Mouse (Mus musculus) urinary bladder, postnatal 14 days (tissue): Measurements from ENCODE around the gene Hist1h2bf.
"Not testable (repeated sequence)": the region's sequence is repeated elsewhere in the genome, so short reads cannot be mapped to it uniquely, and the experiment has no call there.

ENCODE experiments used
- DNase-seq: peaks from one replicate; pipeline ENCODE4 v3.0.0; 2021; ENCODE audit warnings: low spot score

Hist1h2bf gene

DNA sequence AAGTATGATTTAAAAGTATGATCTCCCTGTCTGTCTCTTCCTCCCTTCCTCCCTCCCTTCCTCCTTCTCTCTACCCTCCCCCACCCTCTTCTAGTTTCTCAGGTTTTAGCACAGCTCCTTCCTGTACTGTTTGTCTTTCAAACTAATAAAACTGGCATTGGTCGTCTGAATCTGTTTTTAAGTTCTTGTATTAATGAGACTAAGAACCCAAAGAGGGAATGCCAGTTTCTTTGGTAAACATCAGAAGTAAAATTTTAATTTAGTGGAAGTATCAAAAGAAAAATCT is 12.9 kb upstream of the Hist1h2bf start:
- no peak for DNase-seq

DNA sequence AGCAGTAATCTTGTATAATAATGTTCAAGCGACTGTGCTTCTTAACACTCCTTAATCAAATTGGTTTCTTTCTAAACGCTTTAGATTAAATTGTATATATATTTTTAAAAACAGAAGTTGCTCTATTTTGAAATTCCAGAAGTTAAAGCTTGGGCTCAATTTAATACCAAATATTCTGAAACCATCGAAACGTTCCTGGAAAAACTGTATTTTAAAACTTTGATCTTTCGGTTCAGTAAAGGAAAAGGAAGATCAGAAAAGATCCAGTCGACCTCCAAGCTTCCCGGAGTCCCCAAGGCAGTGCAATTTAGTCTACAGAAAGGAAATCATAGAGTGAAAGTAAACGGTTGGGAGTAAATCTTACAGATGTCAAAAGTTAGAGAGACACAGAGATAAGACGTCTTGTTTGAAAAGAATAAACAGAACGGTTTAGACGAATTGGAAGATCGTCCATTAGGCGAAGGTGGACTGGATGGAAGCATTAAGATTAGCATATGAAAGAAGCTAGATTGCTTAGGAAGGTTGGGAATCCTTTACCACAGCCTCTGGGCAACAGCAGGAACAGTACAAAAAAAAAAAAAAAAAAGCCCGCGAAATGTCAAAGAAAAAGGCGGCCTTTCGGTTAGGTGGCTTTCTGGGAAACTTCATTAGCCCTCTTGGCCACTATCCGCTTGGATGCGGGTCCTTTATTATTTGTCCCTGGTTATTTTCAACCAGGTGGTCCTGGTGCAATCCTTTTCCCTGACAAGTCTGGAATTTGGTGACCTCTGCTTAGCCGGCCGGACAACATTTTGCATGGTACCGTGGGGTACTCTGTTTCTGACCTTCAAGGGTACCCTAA is 12.3 kb upstream of the Hist1h2bf start:
- DNase-seq = no peak

DNA sequence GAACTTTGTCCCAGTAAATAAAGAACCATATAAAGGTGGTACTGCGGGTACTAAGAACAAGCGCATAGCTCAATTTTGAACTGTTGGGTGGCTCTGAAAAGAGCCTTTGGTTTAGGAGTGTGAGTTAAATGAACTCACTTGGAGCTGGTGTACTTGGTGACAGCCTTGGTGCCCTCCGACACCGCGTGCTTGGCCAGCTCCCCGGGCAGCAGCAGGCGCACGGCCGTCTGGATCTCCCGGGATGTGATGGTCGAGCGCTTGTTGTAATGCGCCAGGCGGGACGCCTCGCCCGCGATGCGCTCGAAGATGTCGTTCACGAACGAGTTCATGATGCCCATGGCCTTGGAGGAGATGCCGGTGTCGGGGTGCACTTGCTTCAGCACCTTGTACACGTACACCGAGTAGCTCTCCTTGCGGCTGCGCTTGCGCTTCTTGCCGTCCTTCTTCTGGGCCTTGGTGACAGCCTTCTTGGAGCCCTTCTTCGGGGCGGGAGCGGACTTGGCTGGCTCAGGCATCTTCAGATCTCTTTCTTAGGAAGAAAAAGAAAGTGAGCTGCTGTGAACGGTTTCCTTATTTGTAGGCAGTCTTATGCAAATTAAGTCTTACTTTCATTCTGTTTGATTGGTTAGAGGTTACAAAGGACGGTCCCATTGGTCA is 11.6 kb upstream of the Hist1h2bf start:
- DNase-seq = peak; percentile 69

- DNase-seq = peak; percentile 82
Measured at GRCm38 (mm10) chr13:23585029-23585441, 11.0 kb upstream of the Hist1h2bf start.

DNA sequence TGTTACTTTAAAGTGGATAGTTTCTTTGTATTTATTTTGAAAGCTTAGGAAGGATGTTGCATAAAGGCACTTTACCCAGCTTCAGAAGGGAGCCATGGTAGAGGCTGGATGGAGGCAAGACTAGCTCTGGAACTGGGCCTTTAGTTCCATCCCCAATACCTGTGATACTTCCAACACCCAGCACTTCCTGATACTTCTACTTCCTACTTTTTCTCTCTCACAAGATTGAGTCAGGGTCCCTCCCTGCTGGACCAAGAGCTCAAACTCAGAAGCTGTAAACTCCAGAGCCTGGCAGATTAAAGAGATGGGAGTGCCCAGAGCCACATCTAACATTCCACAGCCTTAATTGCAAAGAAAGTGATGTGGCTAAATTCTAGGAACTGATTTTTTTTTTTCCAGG is 10.3 kb upstream of the Hist1h2bf start:
- no peak for DNase-seq

DNA sequence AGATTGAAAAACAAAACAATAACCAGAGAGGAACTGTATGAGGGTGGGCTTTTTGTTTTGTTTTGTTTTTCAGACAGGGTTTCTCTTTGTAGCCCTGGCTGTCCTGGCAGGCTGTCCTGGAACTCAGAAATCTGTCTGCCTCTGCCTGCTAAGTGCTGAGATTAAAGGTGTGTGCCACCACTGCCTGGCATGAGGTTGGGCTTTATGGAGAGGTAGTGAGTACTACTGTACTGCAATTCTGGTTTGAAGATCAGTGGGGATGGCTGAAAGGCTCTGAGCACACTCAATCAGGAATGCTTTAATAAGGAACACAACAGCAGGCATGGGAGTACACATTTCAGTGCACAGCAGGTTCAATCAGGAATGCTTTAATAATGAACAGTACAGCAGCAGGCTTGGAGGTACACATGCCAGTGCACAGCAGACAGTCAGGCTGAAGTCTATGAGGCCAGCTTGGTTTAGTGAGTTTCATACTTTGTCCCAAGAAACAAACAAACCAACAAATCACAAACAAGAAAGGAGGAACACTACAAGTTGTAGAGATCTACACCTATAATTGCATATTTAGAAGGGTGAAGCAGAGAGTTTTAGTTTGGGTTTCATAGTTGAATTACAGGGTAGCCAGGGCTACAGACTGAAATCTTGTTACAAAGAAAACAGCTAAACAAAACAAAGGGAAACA is 9.5 kb upstream of the Hist1h2bf start:
- no peak for DNase-seq

GRCm38 (mm10) chr13:23582219-23583056 is 8.4 kb upstream of the Hist1h2bf start:
- no peak for DNase-seq

DNA sequence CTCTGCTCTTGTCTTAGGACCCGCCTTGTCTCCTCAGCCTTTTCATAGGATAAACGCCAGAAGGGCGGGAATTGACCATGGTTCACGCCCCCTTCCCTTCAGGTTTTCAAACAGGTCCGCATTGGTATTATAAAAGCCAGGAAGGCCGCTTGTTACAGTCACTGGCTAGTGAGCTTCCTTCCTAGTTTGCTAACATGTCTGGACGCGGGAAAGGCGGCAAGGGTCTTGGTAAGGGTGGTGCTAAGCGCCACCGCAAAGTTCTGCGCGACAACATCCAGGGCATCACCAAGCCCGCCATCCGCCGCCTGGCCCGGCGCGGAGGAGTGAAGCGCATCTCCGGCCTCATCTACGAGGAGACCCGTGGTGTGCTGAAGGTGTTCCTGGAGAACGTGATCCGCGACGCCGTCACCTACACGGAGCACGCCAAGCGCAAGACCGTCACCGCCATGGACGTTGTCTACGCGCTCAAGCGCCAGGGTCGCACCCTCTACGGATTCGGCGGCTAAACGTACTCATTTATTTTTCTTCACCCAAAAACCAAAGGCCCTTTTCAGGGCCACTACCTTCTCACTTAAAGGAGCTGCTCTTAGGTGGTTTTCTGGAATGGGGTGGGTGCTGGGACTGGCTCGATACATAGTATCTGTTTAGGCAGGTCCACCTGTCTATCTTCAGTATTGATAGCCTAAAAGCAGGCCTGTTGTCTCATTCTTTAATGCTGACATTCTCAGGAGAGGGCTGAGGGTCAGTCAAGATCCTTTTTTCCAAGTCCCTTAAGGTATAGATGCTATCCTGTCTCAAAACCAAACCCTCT is 7.6 kb upstream of the Hist1h2bf start, which contains the start of gene Hist1h4d:
Gene Hist1h4d, plus strand, starts transcription at position 191 of the 811 bp plus-strand sequence.
- peak; percentile 95 for DNase-seq

DNA sequence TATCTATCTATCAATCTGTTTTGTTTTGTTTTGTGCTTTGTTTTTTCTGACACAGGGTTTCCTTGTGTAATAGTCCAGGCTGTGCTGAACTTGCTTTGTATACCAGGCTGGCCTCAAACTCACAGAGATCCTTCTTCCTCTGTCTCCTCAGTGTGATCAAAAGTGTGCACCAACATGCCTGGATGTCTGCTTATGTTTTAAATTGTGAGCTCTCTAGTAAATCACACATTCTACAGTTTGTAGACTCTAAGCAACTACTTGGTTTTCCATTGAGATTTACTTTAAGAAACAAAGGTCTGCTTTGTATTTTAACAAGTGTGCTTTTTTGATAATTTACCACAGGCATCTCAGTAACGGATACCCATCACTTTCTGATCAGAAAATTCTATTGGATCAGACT is 3.8 kb upstream of the Hist1h2bf start:
- DNase-seq = no peak

DNA sequence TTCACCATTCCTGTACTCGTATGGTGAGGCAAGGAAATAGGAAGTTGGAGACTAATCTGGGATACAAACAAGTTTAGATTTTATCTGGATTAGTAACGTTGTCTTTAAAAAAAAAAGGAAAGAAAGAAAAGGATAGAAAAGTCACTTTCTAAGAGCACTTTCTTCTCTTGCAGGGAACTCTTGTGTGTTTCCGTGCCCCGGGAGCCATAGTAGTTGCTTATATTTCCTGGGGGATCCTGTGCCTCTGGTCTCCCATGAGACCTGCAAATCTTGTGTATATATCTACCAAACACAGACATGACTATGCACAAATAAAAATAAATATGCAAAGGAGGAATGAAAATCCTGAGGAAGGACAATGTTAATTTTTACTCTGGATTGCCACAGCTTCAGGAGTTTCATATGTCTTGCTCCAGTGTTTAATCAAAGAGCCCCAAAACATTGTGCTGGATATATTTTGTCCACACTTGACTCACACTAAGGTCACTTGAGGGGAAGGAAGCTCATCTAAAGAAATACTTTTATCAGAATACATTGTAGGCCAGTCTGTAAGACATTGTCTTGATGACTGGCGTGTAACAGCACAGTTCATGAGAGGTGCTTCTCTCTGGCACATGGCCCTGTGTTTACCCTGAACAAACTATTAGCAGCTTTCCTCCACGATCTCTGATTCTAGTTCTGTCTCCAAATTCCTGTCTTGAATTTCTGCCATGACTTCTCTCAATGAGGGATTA is 3.1 kb upstream of the Hist1h2bf start:
- no peak for DNase-seq

DNA sequence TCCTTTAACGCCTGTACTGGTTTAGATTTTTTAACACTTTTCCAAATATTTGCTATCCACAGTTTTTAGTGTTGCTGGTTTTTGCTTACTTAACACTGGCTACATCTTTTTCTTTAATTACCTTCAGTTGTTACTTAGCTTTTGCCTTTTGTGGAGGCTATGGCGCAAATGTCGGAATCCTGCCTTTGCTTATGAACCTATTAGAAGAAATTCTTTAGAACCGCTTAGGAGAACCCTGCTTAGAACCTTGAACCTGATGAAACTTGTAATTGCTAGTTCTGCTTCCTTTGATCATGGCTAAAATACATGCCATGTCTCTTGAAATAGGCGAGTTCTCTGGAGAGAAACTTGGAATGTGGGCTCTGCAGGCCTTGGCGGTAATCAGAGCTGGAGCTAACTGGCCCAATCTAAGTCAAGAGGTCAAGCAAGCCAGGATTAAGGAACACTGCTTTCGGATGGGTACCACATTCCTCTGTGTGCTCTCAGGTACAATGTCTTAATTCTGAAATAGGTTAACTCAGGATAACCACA is 2.4 kb upstream of the Hist1h2bf start:
- no peak for DNase-seq

- not testable (repeated sequence) for DNase-seq
Measured at GRCm38 (mm10) chr13:23575864-23576313, 1.9 kb upstream of the Hist1h2bf start.

DNA sequence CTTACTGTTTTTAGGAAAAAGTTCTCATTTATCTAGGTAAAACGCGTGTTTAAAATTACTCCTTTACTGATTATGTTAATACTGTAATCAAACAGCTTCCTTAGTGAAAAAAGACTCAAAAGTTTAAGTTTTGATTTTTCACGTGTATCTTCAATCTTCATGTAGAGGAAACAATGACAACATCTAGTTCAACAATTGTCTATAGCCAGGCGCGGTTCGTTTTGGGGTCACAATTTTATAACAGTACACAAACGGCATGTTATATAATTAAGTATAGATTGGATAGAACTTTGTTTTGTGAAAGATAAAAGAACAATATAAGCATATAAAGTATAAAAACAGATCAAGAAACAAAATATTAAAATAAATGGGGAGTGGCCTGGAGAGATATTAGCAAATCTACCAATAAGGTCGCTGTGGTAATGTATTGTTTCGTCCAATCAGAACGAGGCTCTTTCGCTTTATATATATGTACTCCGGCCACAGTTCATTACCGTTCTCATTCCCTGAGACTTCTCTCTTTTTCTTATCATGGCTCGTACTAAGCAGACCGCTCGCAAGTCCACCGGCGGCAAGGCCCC is 1.4 kb upstream of the Hist1h2bf start, which contains the start of gene Hist1h3d:
Gene Hist1h3d, plus strand, starts transcription at position 493 of the 581 bp plus-strand sequence.
- peak; percentile 31 for DNase-seq

- not testable (repeated sequence) for DNase-seq
Measured at GRCm38 (mm10) chr13:23574546-23575170, 662 bp upstream of the Hist1h2bf start.

GRCm38 (mm10) chr13:23573034-23573897 is 730 bp downstream of the Hist1h2bf start:
- not testable (repeated sequence) for DNase-seq

DNA sequence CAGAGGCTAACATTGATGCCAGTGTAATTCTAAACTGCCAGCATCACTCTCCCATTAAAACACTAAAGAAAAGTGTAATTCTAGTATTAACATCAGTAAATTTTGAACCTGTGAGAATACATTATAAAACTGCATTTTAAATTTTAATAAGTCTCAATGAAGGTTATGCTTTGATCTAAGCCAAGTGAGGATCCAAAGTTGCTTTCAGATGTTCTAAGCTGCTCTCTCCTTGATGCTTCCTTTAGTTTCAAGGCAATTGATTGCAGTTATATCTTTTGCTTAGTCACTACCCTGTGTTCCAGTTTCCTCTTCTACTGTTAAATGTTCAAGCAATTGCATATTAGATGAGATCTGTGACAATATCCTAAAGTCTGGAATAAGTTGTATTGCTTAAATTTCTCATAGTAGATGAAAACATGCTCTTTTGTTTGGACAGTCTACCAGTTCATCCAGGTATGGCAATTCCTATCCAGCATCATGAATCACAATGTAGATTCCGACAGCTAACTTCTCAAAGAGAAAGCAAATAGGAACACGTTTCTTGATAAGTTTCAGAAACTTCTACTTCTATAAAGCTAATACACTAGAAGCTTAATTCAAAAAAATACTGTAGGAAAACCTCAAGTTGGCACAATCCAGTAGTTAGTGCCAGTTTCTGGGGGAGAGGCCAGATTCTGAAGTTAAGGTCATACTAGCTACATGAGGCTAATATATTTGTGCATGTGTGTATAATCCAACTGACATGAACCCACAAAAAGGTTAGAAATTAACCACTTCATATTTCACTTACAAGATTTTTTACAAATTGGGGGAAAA is 1.6 kb downstream of the Hist1h2bf start:
- DNase-seq = no peak

DNA sequence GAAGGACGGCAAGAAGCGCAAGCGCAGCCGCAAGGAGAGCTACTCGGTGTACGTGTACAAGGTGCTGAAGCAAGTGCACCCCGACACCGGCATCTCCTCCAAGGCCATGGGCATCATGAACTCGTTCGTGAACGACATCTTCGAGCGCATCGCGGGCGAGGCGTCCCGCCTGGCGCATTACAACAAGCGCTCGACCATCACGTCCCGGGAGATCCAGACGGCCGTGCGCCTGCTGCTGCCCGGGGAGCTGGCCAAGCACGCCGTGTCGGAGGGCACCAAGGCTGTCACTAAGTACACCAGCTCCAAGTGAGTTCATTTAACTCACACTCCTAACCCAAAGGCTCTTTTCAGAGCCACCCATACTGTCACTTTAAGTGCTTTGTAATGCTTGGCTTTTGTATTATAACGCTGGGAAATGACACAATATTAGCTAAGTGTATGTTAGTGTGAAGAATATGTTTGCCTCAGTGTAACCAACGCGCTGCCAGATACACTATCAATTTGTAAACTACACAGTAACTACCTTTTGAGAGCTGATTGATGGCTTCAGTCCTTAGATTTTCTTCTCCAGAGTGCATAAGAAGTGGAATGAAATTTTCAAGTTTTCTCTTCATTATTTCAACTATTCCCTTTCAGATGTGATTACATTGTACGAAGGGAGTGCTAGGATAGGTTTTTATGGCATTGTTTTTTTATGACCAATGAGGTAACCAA is 2.3 kb downstream of the Hist1h2bf start:
- not testable (repeated sequence) for DNase-seq
